Mouse (Mus musculus): ENCODE results near the gene Esrra.

Gene Esrra

GRCm38 (mm10) chr19:6922901-6923735 lies 1.5 kb upstream of the Esrra start:
- in situ Hi-C loops (cut with MboI; ENCODE audit: unreplicated experiment in 2 of 2): loop anchor here (5.0 kb wide), 2 partner anchors 54 to 99 kb away; partner anchors contain the start of gene Plcb3 (in 2 of the 2)

- in situ Hi-C loops (cut with MboI; ENCODE audit: unreplicated experiment in 2 of 2): loop anchor here (5.0 kb wide), 2 partner anchors 56 to 101 kb away; partner anchors contain the start of gene Plcb3 (in 2 of the 2)
Observed at GRCm38 (mm10) chr19:6920741-6921636, 624 bp downstream of the Esrra start.

GRCm38 (mm10) chr19:6919876-6920740 lies 1.5 kb downstream of the Esrra start:
- in situ Hi-C loops (cut with MboI; ENCODE audit: unreplicated experiment in 2 of 2): loop anchor here (5.0 kb wide), 2 partner anchors 57 to 102 kb away; partner anchors contain the start of gene Plcb3 (in 2 of the 2)

GRCm38 (mm10) chr19:6919431-6919830 lies 2.2 kb downstream of the Esrra start:
- in situ Hi-C loops (cut with MboI; ENCODE audit: unreplicated experiment in 2 of 2): no loop called here

- in situ Hi-C loops (cut with MboI; ENCODE audit: unreplicated experiment in 2 of 2): no loop called here
Observed at GRCm38 (mm10) chr19:6918321-6918720, 3.3 kb downstream of the Esrra start.

- in situ Hi-C loops (cut with MboI; ENCODE audit: unreplicated experiment in 2 of 2): no loop called here
Observed at GRCm38 (mm10) chr19:6916496-6916895, 5.1 kb downstream of the Esrra start.

GRCm38 (mm10) chr19:6915276-6915675 lies 6.3 kb downstream of the Esrra start:
- in situ Hi-C loops (cut with MboI; ENCODE audit: unreplicated experiment in 2 of 2): no loop called here

- in situ Hi-C loops (cut with MboI; ENCODE audit: unreplicated experiment in 2 of 2): loop anchor here (5.0 kb wide), 1 partner anchor 42 kb away; no protein-coding TSS in a partner anchor
Observed at GRCm38 (mm10) chr19:6914540-6914939, 7.1 kb downstream of the Esrra start.

- in situ Hi-C loops (cut with MboI; ENCODE audit: unreplicated experiment in 2 of 2): loop anchor here (5.0 kb wide), 1 partner anchor 42 kb away; no protein-coding TSS in a partner anchor
Observed at GRCm38 (mm10) chr19:6913991-6914390, 7.6 kb downstream of the Esrra start.

- in situ Hi-C loops (cut with MboI; ENCODE audit: unreplicated experiment in 2 of 2): loop anchor here (5.0 kb wide), 1 partner anchor 41 kb away; no protein-coding TSS in a partner anchor
Observed at GRCm38 (mm10) chr19:6913036-6913435, 8.6 kb downstream of the Esrra start.

GRCm38 (mm10) chr19:6912205-6912970 lies 9.2 kb downstream of the Esrra start:
- in situ Hi-C loops (cut with MboI; ENCODE audit: unreplicated experiment in 2 of 2): loop anchor here (5.0 kb wide), 1 partner anchor 40 kb away; no protein-coding TSS in a partner anchor

GRCm38 (mm10) chr19:6911101-6912074 lies 10.2 kb downstream of the Esrra start:
- in situ Hi-C loops (cut with MboI; ENCODE audit: unreplicated experiment in 2 of 2): loop anchor here (5.0 kb wide), 1 partner anchor 39 kb away; no protein-coding TSS in a partner anchor

- in situ Hi-C loops (cut with MboI; ENCODE audit: unreplicated experiment in 2 of 2): loop anchor here (5.0 kb wide), 1 partner anchor 38 kb away; no protein-coding TSS in a partner anchor
Observed at GRCm38 (mm10) chr19:6910306-6910705, 11.3 kb downstream of the Esrra start.

GRCm38 (mm10) chr19:6909507-6910289 lies 11.9 kb downstream of the Esrra start, which contains the start of the genes Trmt112 and Prdx5:
TSS of gene Trmt112 (plus strand) at chr19:6909698.
TSS of gene Prdx5 (minus strand) at chr19:6910106.
- in situ Hi-C loops (cut with MboI; ENCODE audit: unreplicated experiment in 2 of 2): loop anchor here (5.0 kb wide), 1 partner anchor 37 kb away; no protein-coding TSS in a partner anchor

GRCm38 (mm10) chr19:6909021-6909420 lies 12.6 kb downstream of the Esrra start:
- in situ Hi-C loops (cut with MboI; ENCODE audit: unreplicated experiment in 2 of 2): no loop called here

GRCm38 (mm10) chr19:6907811-6908540 lies 13.6 kb downstream of the Esrra start:
- in situ Hi-C loops (cut with MboI; ENCODE audit: unreplicated experiment in 2 of 2): no loop called here
